Mouse (Mus musculus): ENCODE results near the gene Lrrc39.
"Not testable (repeated sequence)": the region's sequence is repeated elsewhere in the genome, so short reads cannot be mapped to it uniquely, and the experiment has no call there.

GRCm38 (mm10) chr3:116561315-116561714 is 1.5 kb upstream of the Lrrc39 start:
- not testable (repeated sequence) for TF ChIP-seq TAL1, GATA1 (IDR thresholded peaks at IDR 0.05; ENCODE audit: low read length)
